ENCODE assay signal across 8 mouse cellular contexts in genomic region chr14:50352438-50352837, GRCm38 (mm10).
A peak's percentile ranks its signal among the peaks of the same experiment; 100 is the strongest.
DNase-seq lines count a peak whose midpoint lies in the region; ATAC-seq lines count a peak whose summit lies in the region.

No protein-coding gene starts in this region.

- ATAC-seq in cerebellum, adult (ENCODE audit: insufficient number of reproducible peaks, low FRiP score, low TSS enrichment) = no peak

- DNase-seq in kidney, adult 18-20 months = peak; percentile 18
- DNase-seq in kidney, postnatal 14 days = no peak
- peak; percentile 7 for DNase-seq in A20 (ENCODE audit: low read depth, low spot score)
- peak; percentile 16 for DNase-seq in NIH3T3 (ENCODE audit: low read depth)
- DNase-seq in induced T-regulatory cell, adult 2 months (ENCODE audit: low read depth) = peak; percentile 18
- DNase-seq in left cerebral cortex, adult 11 months (ENCODE audit: low spot score) = no peak
- no peak for DNase-seq in neural tube, embryonic 10.5 days (ENCODE audit: extremely low spot score, low spot score)

Comparison
In these comparisons a context has a peak if more than half of its experiments do, and no peak if none do; other contexts are left out.
1. DNase-seq: peak in kidney, adult 18-20 months (single experiment), A20 (single experiment), NIH3T3 (single experiment) and induced T-regulatory cell, adult 2 months (single experiment); none in kidney, postnatal 14 days (single experiment), left cerebral cortex, adult 11 months (single experiment) and neural tube, embryonic 10.5 days (single experiment).